Mouse (Mus musculus): ENCODE data around the gene Plagl2.

GRCm38 (mm10) chr2:153187848-153188247 lies 53.4 kb downstream of the Plagl2 start:
- TF ChIP-seq CTCF (IDR thresholded peaks at IDR 0.05; ENCODE audit: borderline replicate concordance, extremely low read depth, insufficient read depth, insufficient read length) (no peak), POLR2A (IDR thresholded peaks at IDR 0.05; ENCODE audit: borderline replicate concordance, extremely low read depth, insufficient read depth, insufficient read length, poor library complexity, severe bottlenecking) (no peak)

Measured in brain, embryonic 14.5 days (tissue).